ENCODE assay signal across 11 mouse cellular contexts in the genomic region with DNA sequence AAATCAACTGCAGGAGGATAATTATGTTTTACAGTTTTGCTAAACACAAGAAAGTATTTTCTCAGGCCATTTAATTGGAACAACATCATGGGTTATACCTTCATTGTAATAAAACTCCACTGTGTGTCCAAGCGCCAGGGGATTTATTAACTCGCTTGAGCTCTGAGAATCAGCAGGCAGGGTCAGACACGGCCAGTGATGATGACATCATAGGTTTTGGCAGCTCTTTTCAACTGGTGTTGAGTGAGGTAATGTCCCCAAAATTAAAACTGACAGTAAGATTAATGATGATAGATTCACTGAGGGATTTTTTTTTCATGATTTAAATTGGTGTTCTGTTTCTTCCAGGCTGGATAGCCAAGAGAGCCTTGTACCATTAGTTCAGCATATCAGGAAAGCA.
DNase-seq lines count a peak whose midpoint lies in the region; ATAC-seq and TF ChIP-seq lines count a peak whose summit lies in the region.
"Had no signal": no experiment of that assay in that cellular context is flagged by ENCODE, and none has a peak within 500 bp of the region (broad histone marks: within the 10 kb centered on the region; RNA-seq: fewer than 3 reads in every experiment).

No protein-coding gene starts in this region.

- H3K4me1 ChIP-seq in embryonic facial prominence, embryonic 14.5 days (ENCODE audit: control insufficient read depth, insufficient read depth, low read length), result no peaks in the 10 kb centered on the region
- H3K4me1 ChIP-seq in embryonic facial prominence, embryonic 10.5 days, result no peaks in the 10 kb centered on the region
- H3K4me1 ChIP-seq in midbrain, postnatal 0 days (ENCODE audit: insufficient read depth, low read length), result no peaks in the 10 kb centered on the region
- no peaks in the 10 kb centered on the region for H3K4me1 ChIP-seq in midbrain, embryonic 15.5 days
- H3K4me1 ChIP-seq: hindbrain, embryonic 10.5 days; liver, embryonic 13.5 days; megakaryocyte, embryonic 14.5 days had no signal

- intact Hi-C loops in gastrocnemius, postnatal 14 days (cut with DNase I; ENCODE audit: low total_unique reads), result no loop called here

- no peak overlapping the region for H3K9ac ChIP-seq in embryonic facial prominence, embryonic 14.5 days (ENCODE audit: low read depth, low read length)
- H3K9ac ChIP-seq in midbrain, postnatal 0 days (replicated peaks; ENCODE audit: low read length, poor library complexity, severe bottlenecking), result no peak overlapping the region
- no peak overlapping the region for H3K9ac ChIP-seq in midbrain, embryonic 15.5 days
- H3K9ac ChIP-seq: liver, embryonic 13.5 days had no signal

- H3K27ac ChIP-seq in embryonic facial prominence, embryonic 14.5 days (replicated peaks; ENCODE audit: low read depth, low read length), result no peak overlapping the region
- no peak overlapping the region for H3K27ac ChIP-seq in embryonic facial prominence, embryonic 10.5 days (replicated peaks)
- no peak overlapping the region for H3K27ac ChIP-seq in midbrain, postnatal 0 days (ENCODE audit: low read depth, low read length)
- no peak overlapping the region for H3K27ac ChIP-seq in midbrain, embryonic 15.5 days
- H3K27ac ChIP-seq: hindbrain, embryonic 10.5 days; liver, embryonic 13.5 days had no signal

- ATAC-seq in embryonic facial prominence, embryonic 14.5 days (ENCODE audit: low read depth), result peak; percentile 72; the same call in 1 of the 2 replicates
- no peak for ATAC-seq in midbrain, postnatal 0 days (ENCODE audit: low FRiP score)
- no peak for ATAC-seq in midbrain, embryonic 15.5 days (replicated peaks)

- no peak overlapping the region for H3K4me2 ChIP-seq in embryonic facial prominence, embryonic 14.5 days (ENCODE audit: low read depth, low read length)
- no peak overlapping the region for H3K4me2 ChIP-seq in midbrain, postnatal 0 days (ENCODE audit: low read depth, low read length, poor library complexity, severe bottlenecking)
- H3K4me2 ChIP-seq in midbrain, embryonic 15.5 days, result no peak overlapping the region
- H3K4me2 ChIP-seq: liver, embryonic 13.5 days had no signal

- no peak overlapping the region for H3K4me3 ChIP-seq in embryonic facial prominence, embryonic 14.5 days (ENCODE audit: low read depth, low read length)
- no peak overlapping the region for H3K4me3 ChIP-seq in embryonic facial prominence, embryonic 10.5 days
- no peak overlapping the region for H3K4me3 ChIP-seq in midbrain, postnatal 0 days (ENCODE audit: low read depth, low read length)
- no peak overlapping the region for H3K4me3 ChIP-seq in midbrain, embryonic 15.5 days
- H3K4me3 ChIP-seq: hindbrain, embryonic 10.5 days; liver, embryonic 13.5 days; megakaryocyte, embryonic 14.5 days had no signal

- no peaks in the 10 kb centered on the region for H3K9me3 ChIP-seq in embryonic facial prominence, embryonic 14.5 days (ENCODE audit: control insufficient read depth, low read length)
- H3K9me3 ChIP-seq in embryonic facial prominence, embryonic 10.5 days, result no peaks in the 10 kb centered on the region
- H3K9me3 ChIP-seq in midbrain, postnatal 0 days (ENCODE audit: low read length), result no peaks in the 10 kb centered on the region
- H3K9me3 ChIP-seq in midbrain, embryonic 15.5 days, result no peaks in the 10 kb centered on the region
- H3K9me3 ChIP-seq: hindbrain, embryonic 10.5 days; liver, embryonic 13.5 days; megakaryocyte, embryonic 14.5 days had no signal

- H3K27me3 ChIP-seq in embryonic facial prominence, embryonic 14.5 days (replicated peaks; ENCODE audit: control insufficient read depth, insufficient read depth, low read length), result no peaks in the 10 kb centered on the region
- no peaks in the 10 kb centered on the region for H3K27me3 ChIP-seq in embryonic facial prominence, embryonic 10.5 days (replicated peaks; ENCODE audit: low read depth, poor library complexity, severe bottlenecking)
- no peaks in the 10 kb centered on the region for H3K27me3 ChIP-seq in midbrain, postnatal 0 days (ENCODE audit: insufficient read depth, low read length)
- no peaks in the 10 kb centered on the region for H3K27me3 ChIP-seq in midbrain, embryonic 15.5 days (replicated peaks)
- H3K27me3 ChIP-seq: liver, embryonic 13.5 days; megakaryocyte, embryonic 14.5 days had no signal

- WGBS in embryonic facial prominence, embryonic 14.5 days, result 46% methylated on average over 3 of the region's 3 CpGs
- WGBS in embryonic facial prominence, embryonic 10.5 days, result 74% methylated on average over 3 of the region's 3 CpGs
- 47% methylated on average over 3 of the region's 3 CpGs for WGBS in midbrain, postnatal 0 days
- 55% methylated on average over 3 of the region's 3 CpGs for whole genome bisulfite sequencing in midbrain, embryonic 15.5 days

- DNase-seq in embryonic facial prominence, embryonic 14.5 days (ENCODE audit: low spot score), result peak; percentile 84
- no peak for DNase-seq in embryonic facial prominence, embryonic 10.5 days (ENCODE audit: low spot score)
- DNase-seq in midbrain, postnatal 0 days (ENCODE audit: low spot score), result peak; percentile 36
- DNase-seq in gastrocnemius, postnatal 14 days, result peak; percentile 36
- DNase-seq in skeletal muscle tissue, adult 2 months (ENCODE audit: low read depth, low spot score), result peak; percentile 85
- DNase-seq in liver, result no peak
- no peak for DNase-seq in kidney, postnatal 10 days
- DNase-seq: liver, embryonic 13.5 days had no signal

- no peaks in the 10 kb centered on the region for H3K36me3 ChIP-seq in embryonic facial prominence, embryonic 14.5 days (ENCODE audit: control insufficient read depth, insufficient read depth, low read length)
- H3K36me3 ChIP-seq in embryonic facial prominence, embryonic 10.5 days (replicated peaks), result no peaks in the 10 kb centered on the region
- H3K36me3 ChIP-seq in midbrain, postnatal 0 days (ENCODE audit: insufficient read depth, low read length), result no peaks in the 10 kb centered on the region
- no peaks in the 10 kb centered on the region for H3K36me3 ChIP-seq in midbrain, embryonic 15.5 days (replicated peaks)
- H3K36me3 ChIP-seq: hindbrain, embryonic 10.5 days; liver, embryonic 13.5 days had no signal

- TF ChIP-seq CTCF in midbrain, postnatal 0 days (IDR thresholded peaks at IDR 0.05), result no peak

Comparison
In these comparisons a context has a peak if more than half of its experiments do, and no peak if none do; other contexts are left out.
1. DNase-seq: peak in embryonic facial prominence, embryonic 14.5 days (single experiment), midbrain, postnatal 0 days (single experiment), gastrocnemius, postnatal 14 days (single experiment) and skeletal muscle tissue, adult 2 months (single experiment); none in embryonic facial prominence, embryonic 10.5 days (single experiment), liver (single experiment) and kidney, postnatal 10 days (single experiment).